Mouse (Mus musculus): ENCODE measurements around the gene Phospho1.

The Phospho1 gene

DNA sequence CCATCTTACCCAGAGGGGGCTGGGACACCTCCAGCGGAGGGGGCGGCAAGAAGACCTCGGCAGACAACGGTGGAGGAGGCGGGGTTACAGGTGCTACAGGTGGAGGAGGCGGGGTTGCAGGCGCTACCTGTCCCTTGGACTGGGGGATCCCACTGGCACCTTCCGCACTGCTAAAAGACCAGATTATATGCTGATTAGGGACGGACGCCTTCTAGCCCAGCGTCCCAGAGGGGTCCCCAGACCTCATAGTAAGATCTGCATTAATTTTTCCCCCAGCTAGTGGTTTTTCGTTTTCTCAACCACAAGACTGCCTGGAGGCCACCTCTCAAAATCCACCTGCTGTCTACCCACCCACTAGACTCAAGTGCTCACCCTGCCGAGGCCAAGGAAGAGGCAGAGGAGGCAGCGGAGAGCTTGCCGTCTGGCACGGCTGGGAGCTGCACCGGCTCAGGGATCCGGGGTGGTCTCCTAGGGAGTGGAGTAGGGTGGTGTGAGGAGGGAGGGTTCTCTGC lies 9.4 kb downstream of the Phospho1 start:
- no peak for DNase-seq (ENCODE audit: low read depth, low spot score)

DNA sequence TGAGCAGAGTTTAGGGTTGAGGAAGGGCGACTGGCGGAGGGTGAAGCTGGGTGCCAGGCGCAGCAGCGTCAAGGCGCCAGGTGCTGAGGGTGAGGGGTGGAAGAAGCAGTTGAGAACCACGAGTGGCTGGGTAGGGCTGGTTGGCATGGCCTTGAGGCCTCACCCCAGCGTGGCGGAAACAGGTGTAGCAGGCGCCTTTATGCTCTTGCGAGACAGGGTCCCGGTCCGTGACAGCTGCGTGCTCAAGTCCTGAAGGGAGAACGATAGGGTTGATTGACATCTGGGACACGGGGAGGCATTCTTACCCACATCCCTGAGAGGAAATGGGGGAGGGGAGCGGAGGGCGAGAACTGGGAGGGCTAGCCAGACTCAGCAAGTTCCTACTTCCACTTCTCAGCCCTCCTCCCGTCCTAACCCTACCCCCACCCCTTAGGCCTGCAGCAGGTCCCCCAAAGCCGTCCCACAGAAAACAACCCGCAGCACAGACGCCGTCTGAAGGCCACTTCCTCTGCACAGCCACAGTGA lies 9.9 kb downstream of the Phospho1 start:
- DNase-seq (ENCODE audit: low read depth, low spot score) = peak; percentile 39

DNA sequence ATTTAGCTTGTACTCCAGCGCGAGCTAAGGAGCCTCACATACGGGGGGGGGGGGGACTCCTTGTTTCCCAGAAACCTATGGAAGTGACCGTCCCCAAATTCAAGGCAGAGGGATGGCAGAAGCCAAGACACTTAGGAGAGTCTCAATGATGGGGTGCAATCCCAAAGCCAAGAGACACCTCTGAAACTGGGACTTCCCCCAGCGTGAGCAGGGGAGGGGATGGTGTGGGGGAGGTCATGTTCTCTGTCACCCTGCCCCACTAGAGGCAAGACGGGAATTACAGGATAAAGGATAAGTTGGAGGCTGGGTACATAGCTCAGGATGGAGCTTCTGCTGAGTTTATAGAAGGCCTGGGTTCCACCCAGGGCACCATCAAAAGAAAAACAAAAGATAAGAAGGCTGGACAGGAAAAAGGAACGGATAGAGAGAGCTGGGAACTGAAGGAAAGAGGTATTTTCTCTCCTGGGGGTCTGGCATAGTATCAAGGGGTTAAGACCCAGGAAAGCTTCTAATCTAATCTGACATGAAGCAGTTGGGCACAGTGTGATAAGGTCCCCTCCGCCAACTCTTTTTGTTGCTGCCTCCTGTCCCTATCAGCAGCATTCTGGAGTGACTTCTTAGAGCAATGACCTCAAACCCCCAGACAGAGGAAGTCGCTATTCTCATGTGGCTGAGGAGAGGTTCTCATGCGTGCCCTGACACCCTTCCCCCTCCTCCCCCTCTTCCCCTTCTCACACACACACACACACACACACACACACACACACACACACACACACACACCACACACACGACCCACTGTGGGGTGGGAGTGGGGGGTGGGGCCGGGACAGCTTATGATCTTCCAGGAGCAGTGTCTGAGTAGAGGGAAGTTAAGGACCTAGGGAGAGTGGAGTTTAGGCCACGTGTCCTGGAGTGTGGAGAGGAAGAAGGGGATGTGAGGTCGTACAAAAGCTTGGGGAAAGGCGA lies 10.7 kb downstream of the Phospho1 start:
- no peak for DNase-seq (ENCODE audit: low read depth, low spot score)

DNA sequence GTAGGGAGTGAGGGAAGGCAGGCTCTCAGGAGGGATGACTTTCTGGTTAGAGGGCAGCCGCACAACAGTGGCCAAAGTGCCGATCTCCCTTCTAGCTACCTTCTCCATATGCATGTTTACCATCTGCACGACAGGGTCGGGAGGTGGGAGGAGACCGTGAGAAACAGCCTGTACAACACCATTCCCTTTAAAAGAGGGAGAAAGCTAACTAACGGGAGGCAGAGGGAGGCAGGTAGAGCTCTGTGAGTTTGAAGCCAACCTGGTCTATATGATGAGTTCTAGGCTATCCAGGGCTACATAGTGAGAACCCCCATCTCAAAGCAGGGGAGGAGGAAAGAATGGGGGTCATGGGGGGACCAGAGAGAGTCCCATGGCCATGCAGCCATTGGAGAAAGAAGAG lies 11.5 kb downstream of the Phospho1 start:
- no peak for DNase-seq (ENCODE audit: low read depth, low spot score)

DNA sequence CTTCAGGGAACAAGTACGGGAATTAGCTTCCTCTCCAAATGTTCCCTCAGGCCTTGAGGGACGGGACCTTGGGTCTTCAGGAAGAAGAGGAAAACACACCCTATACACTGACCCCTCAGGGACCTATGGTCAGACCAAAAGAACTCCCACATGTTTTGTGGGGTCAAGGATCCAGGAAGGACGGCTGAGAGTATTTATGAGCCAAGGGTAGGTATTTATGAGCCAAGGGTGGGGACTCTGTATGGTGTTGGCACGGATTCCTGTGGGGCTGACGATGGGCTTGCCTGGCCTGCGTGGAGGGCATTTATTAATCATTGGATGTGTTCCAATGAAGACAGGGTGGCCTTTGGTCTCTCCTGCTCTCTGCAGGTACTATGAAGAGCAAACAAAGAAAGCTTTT lies 12.1 kb downstream of the Phospho1 start:
- DNase-seq (ENCODE audit: low read depth, low spot score) = no peak

DNA sequence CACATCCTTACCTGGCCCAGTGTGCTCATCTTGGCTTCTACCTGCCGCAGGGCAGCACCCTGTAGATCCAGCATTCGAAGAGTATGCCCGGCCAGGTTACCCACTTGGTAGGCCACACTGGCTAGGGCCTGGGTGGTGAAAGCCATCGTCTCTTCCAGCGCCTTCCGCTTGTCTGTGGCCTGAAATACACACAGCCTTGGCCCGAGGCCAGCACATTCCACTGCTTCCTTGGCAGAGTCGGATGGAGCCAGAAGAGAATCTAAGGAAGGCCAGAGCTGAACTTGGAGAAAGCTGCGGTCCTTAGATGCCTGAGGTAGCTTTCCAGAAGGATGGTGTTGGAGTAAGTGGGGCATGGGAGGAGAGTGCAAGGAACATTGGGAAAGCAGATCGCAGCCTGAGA lies 12.8 kb downstream of the Phospho1 start, which contains the start of gene Gngt2:
TSS of gene Gngt2 (plus strand) at position 158 of the 400 bp plus-strand sequence.
- no peak for DNase-seq (ENCODE audit: low read depth, low spot score)

DNA sequence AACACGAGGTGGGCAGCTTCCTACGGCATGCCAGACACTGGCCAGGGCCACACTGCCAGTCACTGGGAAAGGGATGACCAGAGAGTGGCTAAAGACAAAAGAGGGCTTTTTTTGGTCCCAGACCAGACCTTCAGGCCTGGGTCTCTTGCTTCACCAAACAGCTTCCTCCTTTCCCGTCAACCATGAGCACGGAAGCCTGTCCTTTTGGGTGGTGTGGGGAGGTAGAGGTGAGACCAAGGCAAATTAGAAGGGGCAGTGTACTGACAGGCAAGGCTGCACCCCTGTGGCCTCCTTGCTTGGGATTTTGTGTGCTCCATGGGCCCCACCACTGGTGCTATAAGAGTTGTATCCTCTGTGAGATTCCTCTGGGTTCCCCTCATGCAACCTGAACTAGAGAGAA lies 14.3 kb downstream of the Phospho1 start:
- DNase-seq (ENCODE audit: low read depth, low spot score) = no peak

DNA sequence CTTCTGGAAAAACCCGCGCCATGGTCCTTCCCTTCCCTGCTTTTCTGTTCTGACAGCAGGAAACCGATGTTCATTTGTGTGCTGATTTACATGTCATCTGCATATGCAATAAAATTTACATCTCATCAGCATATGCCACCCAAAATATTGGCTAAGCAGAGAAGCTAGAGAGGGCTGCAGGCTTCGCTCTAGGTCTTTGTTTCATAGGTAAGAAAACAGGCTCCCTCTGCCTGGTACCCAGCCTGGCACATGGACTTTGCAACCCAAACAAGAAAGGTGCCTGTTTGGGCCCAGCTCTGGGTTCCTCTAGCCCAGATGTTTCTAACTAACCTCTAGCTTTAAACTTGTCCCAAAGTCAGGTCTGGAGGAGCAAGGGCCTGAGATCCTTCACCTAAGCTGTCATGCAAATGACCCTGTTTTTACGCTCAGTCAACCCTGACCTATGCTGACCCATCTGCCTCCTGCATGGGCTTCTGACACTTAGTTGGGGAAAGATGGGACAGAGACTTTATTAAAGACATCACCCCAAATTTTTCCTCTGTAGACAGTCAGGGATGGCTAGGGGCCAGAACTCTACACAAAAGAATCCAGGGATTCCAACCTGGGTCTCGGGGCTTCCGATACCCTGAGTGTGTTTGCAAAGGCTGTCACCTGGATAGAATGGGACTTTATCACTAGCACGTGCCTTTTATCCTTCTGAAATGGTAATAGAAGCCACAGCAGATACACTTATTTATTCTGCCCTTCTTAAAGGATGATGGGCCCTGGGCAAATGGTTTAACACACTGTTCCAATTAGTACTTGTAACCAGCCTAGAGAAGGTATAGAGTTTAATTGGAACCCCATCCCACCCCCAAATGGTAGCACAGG lies 14.9 kb downstream of the Phospho1 start:
- DNase-seq (ENCODE audit: low read depth, low spot score) = no peak

DNA sequence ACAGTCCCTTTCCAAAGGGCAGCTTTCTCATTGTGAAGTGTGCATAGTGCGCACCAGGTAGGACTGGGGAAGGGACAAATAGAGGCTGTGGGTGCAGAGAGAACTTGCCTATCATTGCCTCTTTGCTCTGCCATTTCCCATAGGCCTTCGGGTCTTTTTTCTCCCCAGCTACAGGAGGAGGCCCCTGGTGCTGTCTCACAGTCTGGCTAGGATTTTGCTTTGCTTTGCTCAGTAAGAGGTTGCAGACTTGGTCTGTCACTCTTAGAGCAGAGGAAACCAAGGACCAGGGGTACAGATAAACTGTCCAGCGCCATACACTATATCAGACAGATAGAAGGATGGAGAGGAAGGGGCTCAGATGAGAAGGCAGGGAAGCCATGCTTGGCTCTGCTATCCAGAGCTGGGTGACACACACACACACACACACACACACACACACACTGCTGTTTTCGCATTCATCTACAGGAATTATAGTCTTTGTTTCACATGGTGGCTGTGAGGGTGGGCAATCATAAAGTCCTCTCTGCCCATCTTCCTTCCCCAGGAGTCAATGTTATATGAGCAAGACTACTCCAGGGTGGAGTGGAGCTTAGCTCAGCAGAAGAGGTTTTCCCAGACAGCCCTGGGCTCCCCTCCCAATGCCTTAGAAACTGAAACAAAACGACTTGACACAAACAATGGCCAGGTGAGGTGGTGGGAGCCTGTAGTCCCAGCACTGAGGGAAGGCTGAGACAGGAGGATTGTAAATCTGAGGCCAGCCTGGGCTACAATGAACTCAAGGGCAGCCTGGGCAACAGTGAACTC lies 16.6 kb downstream of the Phospho1 start:
- no peak for DNase-seq (ENCODE audit: low read depth, low spot score)

DNA sequence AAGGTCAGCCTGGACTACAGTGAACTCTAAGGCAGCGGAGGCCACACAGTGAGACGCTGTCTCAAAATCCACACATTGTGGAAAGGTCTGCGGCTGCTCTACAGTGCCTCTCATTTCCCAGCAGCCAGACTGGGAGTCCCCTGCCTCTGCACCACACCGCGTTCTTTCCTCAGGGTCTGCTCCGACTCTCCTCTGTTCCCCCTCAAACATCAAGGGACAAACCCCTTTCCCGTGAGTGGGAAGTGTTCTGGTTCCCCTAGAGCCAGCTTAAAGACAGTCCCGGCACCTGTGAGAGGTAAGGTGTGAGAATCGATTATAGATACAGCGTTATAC lies 17.2 kb downstream of the Phospho1 start:
- no peak for DNase-seq (ENCODE audit: low read depth, low spot score)

DNA sequence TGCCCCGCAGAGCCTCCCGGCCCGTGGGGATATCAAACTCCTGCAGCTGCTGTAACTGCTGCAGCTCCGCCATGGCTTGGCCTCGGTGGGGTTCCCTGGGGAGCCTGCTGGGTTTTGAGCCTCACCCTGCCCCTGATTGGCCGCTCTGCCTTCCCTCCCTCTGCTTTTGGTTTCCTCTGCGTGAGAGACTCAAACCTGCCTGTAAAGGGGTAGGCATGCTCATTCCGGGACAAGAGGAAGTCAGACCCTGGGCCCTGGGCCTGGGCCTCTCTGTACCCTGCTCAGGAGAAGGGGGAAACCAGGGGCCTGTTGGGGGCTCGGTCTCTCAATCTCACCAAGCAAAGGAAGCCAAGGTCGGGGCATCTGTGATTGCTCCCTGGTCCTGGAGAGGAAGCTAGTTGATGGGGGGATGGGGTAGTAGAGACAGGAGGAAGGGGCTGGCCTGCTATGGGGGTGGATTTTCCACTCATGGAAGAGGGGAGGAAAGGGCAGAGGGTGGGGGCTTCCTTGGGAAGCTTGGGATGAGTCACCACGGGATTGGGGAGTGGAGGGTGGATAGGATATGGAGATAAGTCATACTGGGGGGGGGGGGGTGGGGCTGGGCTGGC lies 17.9 kb downstream of the Phospho1 start, which contains the start of gene Abi3:
TSS of gene Abi3 (minus strand) at position 403 of the 608 bp plus-strand sequence.
- DNase-seq (ENCODE audit: low read depth, low spot score) = peak; percentile 43

DNA sequence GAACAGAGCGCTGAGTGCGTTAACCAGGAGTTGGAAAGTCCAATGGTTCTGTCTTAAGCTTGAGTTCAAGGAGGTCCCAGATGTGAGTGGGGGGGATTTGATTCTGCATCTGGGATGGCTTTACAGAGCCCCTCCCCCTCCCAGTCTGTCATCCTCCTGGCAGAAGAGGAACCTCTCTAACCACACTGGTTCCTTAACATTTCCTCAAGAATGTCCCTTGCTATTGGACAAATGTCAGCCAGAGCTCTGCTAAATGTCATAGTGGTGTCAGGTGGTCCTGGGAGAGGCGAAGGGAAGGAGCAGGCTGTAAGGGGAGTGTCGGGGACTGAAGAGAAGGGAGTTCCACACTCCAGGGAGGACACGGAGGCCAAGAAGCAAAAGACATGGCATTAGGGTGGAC lies 18.7 kb downstream of the Phospho1 start:
- DNase-seq (ENCODE audit: low read depth, low spot score) = no peak

DNA sequence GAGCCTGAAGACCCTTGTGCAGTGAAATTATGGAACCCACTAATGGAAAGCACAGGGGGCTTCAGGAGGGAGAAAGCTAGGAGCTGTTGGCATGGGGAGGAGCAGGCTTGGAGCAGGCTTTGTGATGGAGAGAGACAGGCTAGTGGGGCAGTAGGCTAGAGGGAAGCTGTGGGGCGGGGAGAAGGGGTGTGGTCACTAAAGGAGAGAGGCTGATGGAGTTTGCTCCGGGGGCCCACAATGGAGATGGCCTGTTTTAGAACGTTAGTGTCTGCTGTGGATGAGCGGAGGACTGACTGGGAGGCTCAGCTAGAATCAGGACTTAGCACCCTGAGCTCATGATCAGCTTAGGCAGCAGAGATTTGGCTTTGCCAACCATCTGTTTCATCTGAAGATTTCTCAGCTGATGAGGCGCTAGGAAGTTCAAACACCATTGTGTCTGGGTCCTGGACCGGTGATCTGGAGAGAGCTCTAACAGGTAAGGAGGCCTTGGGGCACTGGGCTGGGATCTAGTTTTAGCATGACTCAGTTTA lies 19.2 kb downstream of the Phospho1 start:
- peak; percentile 29 for DNase-seq (ENCODE audit: low read depth, low spot score)

DNA sequence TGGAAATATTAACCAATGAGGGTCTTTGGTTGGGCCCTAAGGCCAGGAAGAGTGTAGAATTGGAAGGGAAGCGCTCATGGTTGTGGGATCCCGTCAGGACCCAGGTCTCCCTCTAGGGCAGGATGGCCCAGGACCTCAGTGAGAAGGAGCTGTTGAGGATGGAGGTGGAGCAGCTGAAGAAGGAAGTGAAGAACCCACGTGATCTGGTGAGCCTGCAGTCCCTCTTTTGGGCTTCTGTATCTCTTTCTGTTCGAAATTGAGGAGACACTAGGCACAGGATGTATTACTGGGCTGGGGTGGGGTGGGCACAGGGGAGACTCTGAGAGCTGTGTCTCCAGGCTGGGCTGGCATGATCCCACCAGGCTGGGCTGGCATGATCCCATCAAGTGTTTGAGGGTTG lies 20.6 kb downstream of the Phospho1 start:
- DNase-seq (ENCODE audit: low read depth, low spot score) = no peak

DNA sequence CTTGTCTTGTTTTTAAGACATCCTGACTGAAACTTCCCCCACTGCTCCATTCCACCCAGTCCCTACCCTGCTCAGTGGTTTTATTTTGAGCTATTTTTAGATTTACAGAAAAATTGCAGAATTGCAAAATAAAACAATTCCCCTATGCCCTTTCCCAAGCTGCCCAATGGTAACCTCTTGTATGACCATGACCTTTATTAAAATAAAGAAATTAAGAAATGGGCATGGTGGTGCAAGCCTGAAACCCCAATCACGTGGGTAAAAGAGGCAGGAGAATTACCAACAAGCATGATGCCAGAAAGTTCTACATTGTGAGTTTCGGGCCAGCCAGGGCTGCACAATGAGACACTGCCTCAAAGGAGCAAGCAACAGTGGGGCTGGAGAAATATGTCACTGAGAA lies 26.6 kb downstream of the Phospho1 start:
- no peak for DNase-seq (ENCODE audit: low read depth, low spot score)

DNA sequence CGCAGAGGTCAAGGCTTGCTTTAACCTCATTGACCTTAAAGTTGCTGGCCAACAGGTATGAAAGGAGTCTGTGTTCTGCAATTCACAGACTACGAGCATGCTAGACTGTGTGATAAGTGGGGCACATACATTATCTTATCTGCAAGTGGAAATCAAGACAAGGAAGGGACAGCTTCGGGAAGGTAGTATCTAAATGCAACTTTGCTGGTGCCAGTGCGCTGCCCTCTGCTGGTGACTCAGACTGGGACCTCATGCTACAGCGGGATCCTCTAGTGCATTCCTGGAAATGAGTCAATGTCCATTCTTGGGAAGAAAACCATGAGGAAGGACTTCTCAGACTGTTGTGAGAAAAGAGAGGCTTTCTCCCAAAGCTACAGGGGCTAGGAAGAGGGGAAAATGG lies 29.4 kb downstream of the Phospho1 start:
- peak; percentile 65 for DNase-seq (ENCODE audit: low read depth, low spot score)

DNA sequence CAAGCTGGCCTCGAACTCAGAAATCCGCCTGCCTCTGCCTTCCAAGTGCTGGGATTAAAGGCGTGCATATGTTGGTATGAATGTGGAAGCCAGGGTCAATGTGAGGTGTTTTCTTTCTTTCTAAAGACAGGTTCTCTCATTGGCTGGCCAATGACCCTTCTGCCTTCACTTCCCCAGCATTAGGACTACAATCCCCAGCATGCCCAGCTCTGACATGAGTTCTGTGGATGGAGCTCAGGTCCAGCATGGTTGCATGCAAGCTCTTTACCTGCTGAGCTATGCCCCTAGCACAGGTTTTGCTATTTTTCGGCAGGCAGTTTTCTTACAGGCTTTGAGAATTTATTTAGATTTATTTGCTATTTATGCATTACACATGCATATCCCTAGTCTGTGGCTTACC lies 33.0 kb downstream of the Phospho1 start:
- peak; percentile 63 for DNase-seq (ENCODE audit: low read depth, low spot score)

DNA sequence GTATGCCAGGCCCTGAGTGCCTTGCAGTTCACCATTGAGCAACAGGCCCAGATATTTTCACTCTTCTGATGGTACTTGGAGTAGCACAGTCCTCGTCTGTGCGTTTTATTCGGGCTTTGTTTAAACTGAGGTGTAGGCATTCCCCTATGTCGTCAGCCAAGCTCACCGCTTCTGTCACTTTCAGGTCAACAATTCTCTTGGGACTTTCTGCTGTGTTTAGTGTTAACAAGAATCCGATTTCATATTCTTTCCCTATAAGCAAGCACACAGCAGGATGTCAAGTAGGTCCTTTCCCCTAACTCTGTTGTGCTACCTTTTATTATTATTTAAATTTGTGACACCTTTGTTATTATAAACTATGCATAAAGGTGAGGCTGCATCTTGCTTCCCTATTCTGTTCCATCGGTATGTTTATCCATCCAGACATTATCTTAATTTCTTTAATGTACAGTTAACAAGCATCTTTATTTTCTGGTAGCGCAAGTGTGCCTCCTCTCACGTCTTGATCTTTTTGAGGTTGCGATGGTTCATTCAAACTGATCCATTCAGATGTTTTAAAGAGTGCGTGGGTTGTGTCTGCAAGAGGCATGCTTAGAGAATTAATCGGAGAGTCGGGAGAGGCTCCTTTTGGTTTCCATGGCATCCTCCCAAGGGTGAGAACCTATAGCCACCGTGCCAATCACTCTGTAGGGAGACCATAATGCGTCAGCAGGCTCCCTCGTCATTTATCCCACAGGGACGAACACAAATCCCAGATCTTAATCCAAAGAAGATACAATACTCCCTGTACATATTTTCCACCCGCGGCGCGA lies 33.6 kb downstream of the Phospho1 start:
- DNase-seq (ENCODE audit: low read depth, low spot score) = no peak
